Mouse (Mus musculus): ENCODE results near the gene Sik1.

DNA sequence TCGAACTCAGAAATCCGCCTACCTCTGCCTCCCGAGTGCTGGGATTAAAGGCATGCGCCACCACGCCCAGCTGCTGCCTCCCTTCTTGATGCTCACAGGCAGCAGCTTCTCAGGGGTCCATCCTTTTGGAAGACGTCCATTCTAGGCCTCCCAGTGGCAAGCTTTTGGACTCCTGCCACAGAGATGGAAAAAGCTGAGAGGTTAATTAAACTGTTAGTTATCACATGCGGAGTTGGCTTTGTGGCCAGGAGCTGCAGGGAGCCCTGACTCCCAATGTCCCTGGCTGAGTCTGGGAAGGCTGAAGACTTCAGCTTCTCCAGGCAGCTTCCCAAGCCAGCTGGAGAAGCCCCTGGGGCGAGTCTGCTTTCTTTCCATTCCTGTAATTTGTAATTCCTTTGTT is 49.6 kb downstream of the Sik1 start:
- no peak for TF ChIP-seq CTCF (IDR thresholded peaks at IDR 0.05; ENCODE audit: low read depth)
- TF ChIP-seq EP300 (IDR thresholded peaks at IDR 0.05; ENCODE audit: low read depth) = no peak

Data from liver, embryonic 14.5 days (tissue).